40 mouse cellular contexts compared by ENCODE assay signal in genomic region chr10:127829121-127829520, GRCm38 (mm10). TPM values are rescaled to one million over a fixed set of nuclear protein-coding genes. Genes with fewer than 3 reads are reported as not detected.
DNase-seq lines count a peak whose midpoint lies in the region; ATAC-seq lines count a peak whose summit lies in the region.
"Had no signal": no experiment of that assay in that cellular context is flagged by ENCODE, and none has a peak within 500 bp of the region (broad histone marks: within the 10 kb centered on the region; RNA-seq: fewer than 3 reads in every experiment).

No protein-coding gene starts in this region.

- WGBS in forebrain, embryonic 14.5 days = 48% methylated on average over 3 of the region's 3 CpGs
- 60% methylated on average over 3 of the region's 3 CpGs for WGBS in forebrain, embryonic 13.5 days

- no peaks in the 10 kb centered on the region for H3K4me1 ChIP-seq in forebrain, embryonic 14.5 days (ENCODE audit: control insufficient read depth, insufficient read depth, low read length)
- no peaks in the 10 kb centered on the region for H3K4me1 ChIP-seq in forebrain, embryonic 13.5 days
- H3K4me1 ChIP-seq: embryonic facial prominence, embryonic 10.5 days; embryonic facial prominence, embryonic 15.5 days; liver, embryonic 12.5 days; megakaryocyte, embryonic 14.5 days; midbrain, embryonic 12.5 days; neural tube, embryonic 12.5 days had no signal

- no peak overlapping the region for H3K27ac ChIP-seq in forebrain, embryonic 14.5 days (ENCODE audit: low read depth, low read length)
- H3K27ac ChIP-seq in forebrain, embryonic 13.5 days = no peak overlapping the region
- H3K27ac ChIP-seq: embryonic facial prominence, embryonic 10.5 days; embryonic facial prominence, embryonic 15.5 days; layer of hippocampus, adult 2 months; liver, embryonic 12.5 days; midbrain, embryonic 12.5 days; neural tube, embryonic 12.5 days had no signal

- no peak overlapping the region for H3K9ac ChIP-seq in forebrain, embryonic 14.5 days (ENCODE audit: low read length)
- H3K9ac ChIP-seq in forebrain, embryonic 13.5 days = no peak overlapping the region
- H3K9ac ChIP-seq: embryonic facial prominence, embryonic 15.5 days; liver, embryonic 12.5 days; liver, postnatal 0 days; midbrain, embryonic 12.5 days; neural tube, embryonic 12.5 days had no signal

- DNase-seq in forebrain, embryonic 14.5 days (ENCODE audit: low spot score) = peak; percentile 43
- DNase-seq in ES-CJ7 (ENCODE audit: low read depth, low spot score) = peak; percentile 51
- peak; percentile 85 for DNase-seq in R1 (ENCODE audit: low read depth, low spot score)
- peak; percentile 11 to 18 for DNase-seq in cerebellum, postnatal 10 days
- no peak for DNase-seq in left cerebral cortex, adult 8-10 months (ENCODE audit: low spot score in 2 of 2)
- DNase-seq: adrenal gland, postnatal 25 days; B cell, adult 2 months; gastrocnemius, postnatal 10 days; heart, postnatal 14 days; kidney, adult 18-20 months; kidney, postnatal 36 days; left cerebral cortex, postnatal 4 days; liver, postnatal 0 days; lung, postnatal 36 days; right cerebral cortex, adult 18-20 months; spleen, adult 18-20 months; thymus, adult 2 months; thymus, postnatal 36 days had no signal

- no peaks in the 10 kb centered on the region for H3K27me3 ChIP-seq in forebrain, embryonic 14.5 days (replicated peaks; ENCODE audit: control insufficient read depth, insufficient read depth, low read length)
- H3K27me3 ChIP-seq in forebrain, embryonic 13.5 days = no peaks in the 10 kb centered on the region
- H3K27me3 ChIP-seq: embryonic facial prominence, embryonic 15.5 days; liver, embryonic 12.5 days; megakaryocyte, embryonic 14.5 days; midbrain, embryonic 12.5 days; neural tube, embryonic 12.5 days had no signal

- no peak overlapping the region for H3K4me3 ChIP-seq in forebrain, embryonic 14.5 days (ENCODE audit: low read depth, low read length)
- no peak overlapping the region for H3K4me3 ChIP-seq in forebrain, embryonic 13.5 days
- H3K4me3 ChIP-seq: embryonic facial prominence, embryonic 10.5 days; embryonic facial prominence, embryonic 15.5 days; layer of hippocampus, adult 2 months; liver, embryonic 12.5 days; megakaryocyte, embryonic 14.5 days; midbrain, embryonic 12.5 days; myocyte; neural tube, embryonic 12.5 days had no signal

- H3K9me3 ChIP-seq in forebrain, embryonic 14.5 days (replicated peaks; ENCODE audit: control insufficient read depth, low read length) = no peaks in the 10 kb centered on the region
- no peaks in the 10 kb centered on the region for H3K9me3 ChIP-seq in forebrain, embryonic 13.5 days (replicated peaks)
- H3K9me3 ChIP-seq: embryonic facial prominence, embryonic 10.5 days; embryonic facial prominence, embryonic 15.5 days; liver, embryonic 12.5 days; midbrain, embryonic 12.5 days; neural tube, embryonic 12.5 days had no signal

- no peak for ATAC-seq in forebrain, embryonic 14.5 days
- no peak for ATAC-seq in forebrain, embryonic 13.5 days
- ATAC-seq: hindbrain, embryonic 16.5 days; liver, embryonic 12.5 days; liver, postnatal 0 days had no signal

- H3K36me3 ChIP-seq in forebrain, embryonic 14.5 days (ENCODE audit: control insufficient read depth, insufficient read depth, low read length) = no peaks in the 10 kb centered on the region
- H3K36me3 ChIP-seq in forebrain, embryonic 13.5 days (ENCODE audit: poor library complexity, severe bottlenecking) = no peaks in the 10 kb centered on the region
- H3K36me3 ChIP-seq: embryonic facial prominence, embryonic 10.5 days; embryonic facial prominence, embryonic 15.5 days; liver, embryonic 12.5 days; midbrain, embryonic 12.5 days; neural tube, embryonic 12.5 days had no signal

- no peak overlapping the region for H3K4me2 ChIP-seq in forebrain, embryonic 14.5 days (ENCODE audit: low read length)
- no peak overlapping the region for H3K4me2 ChIP-seq in forebrain, embryonic 13.5 days
- H3K4me2 ChIP-seq: embryonic facial prominence, embryonic 15.5 days; liver, embryonic 12.5 days; midbrain, embryonic 12.5 days; neural tube, embryonic 12.5 days had no signal

RNA-seq across cellular contexts. Expression of gene Rdh19, which starts 20.6 kb away (rescaled TPM):
- polyA plus RNA-seq in forebrain, embryonic 14.5 days (2014; fragmentation: Nextera tagmentation; extraction: Ambion mirVana) = not detected in 2 replicates
- polyA plus RNA-seq in forebrain, embryonic 13.5 days (2015; fragmentation: Nextera tagmentation; extraction: Ambion mirVana) = not detected in 2 replicates
- total RNA-seq in left cerebral cortex, adult 8-10 months (2022) = not detected
- total RNA-seq: adrenal gland, postnatal 25 days; ES-E14; gastrocnemius, postnatal 10 days; heart, postnatal 14 days; layer of hippocampus, adult 2 months; layer of hippocampus, postnatal 25 days; left cerebral cortex, postnatal 4 days; midbrain, postnatal 0 days had no signal
- polyA plus RNA-seq: cerebellum, adult 2 months; embryonic facial prominence, embryonic 10.5 days; embryonic facial prominence, embryonic 15.5 days; gonadal fat pad, adult 2 months; heart, embryonic 14.5 days; hindbrain, embryonic 11.5 days; hindbrain, embryonic 16.5 days; intestine, embryonic 14.5 days; limb, embryonic 14.5 days; liver, embryonic 12.5 days; liver, postnatal 0 days; lung, embryonic 16.5 days; midbrain, embryonic 12.5 days; midbrain, postnatal 0 days; myocyte; neural tube, embryonic 12.5 days; stomach, embryonic 16.5 days; thymus, adult 2 months had no signal

RNA-seq across cellular contexts. Expression of gene Rdh16, which starts 28.2 kb away (rescaled TPM):
- 0.06 TPM in 1 of 2 replicates, not detected in the other for polyA plus RNA-seq in forebrain, embryonic 14.5 days (2014; fragmentation: Nextera tagmentation; extraction: Ambion mirVana)
- 0.05 TPM in 1 of 2 replicates, not detected in the other for polyA plus RNA-seq in forebrain, embryonic 13.5 days (2015; fragmentation: Nextera tagmentation; extraction: Ambion mirVana)
- under 1 TPM; 0.11 to 0.49 (median 0.34) TPM for total RNA-seq in left cerebral cortex, adult 8-10 months (2022)
- total RNA-seq: heart, postnatal 14 days; midbrain, postnatal 0 days had no signal
- polyA plus RNA-seq: embryonic facial prominence, embryonic 10.5 days; embryonic facial prominence, embryonic 15.5 days; heart, embryonic 14.5 days; hindbrain, embryonic 11.5 days; hindbrain, embryonic 16.5 days; intestine, embryonic 14.5 days; liver, embryonic 12.5 days; lung, embryonic 16.5 days; midbrain, embryonic 12.5 days; midbrain, postnatal 0 days; myocyte; neural tube, embryonic 12.5 days; stomach, embryonic 16.5 days had no signal

RNA-seq across cellular contexts. Expression of gene Rdh16f2, which starts 37.2 kb away (rescaled TPM):
- polyA plus RNA-seq in forebrain, embryonic 14.5 days (2014; fragmentation: Nextera tagmentation; extraction: Ambion mirVana) = not detected in 2 replicates
- not detected in 2 replicates for polyA plus RNA-seq in forebrain, embryonic 13.5 days (2015; fragmentation: Nextera tagmentation; extraction: Ambion mirVana)
- total RNA-seq in left cerebral cortex, adult 8-10 months (2022) = not detected
- total RNA-seq: adrenal gland, postnatal 25 days; ES-E14; gastrocnemius, postnatal 10 days; heart, postnatal 14 days; layer of hippocampus, adult 2 months; layer of hippocampus, postnatal 25 days; left cerebral cortex, postnatal 4 days; midbrain, postnatal 0 days had no signal
- polyA plus RNA-seq: cerebellum, adult 2 months; embryonic facial prominence, embryonic 10.5 days; embryonic facial prominence, embryonic 15.5 days; heart, embryonic 14.5 days; hindbrain, embryonic 11.5 days; hindbrain, embryonic 16.5 days; limb, embryonic 14.5 days; liver, embryonic 12.5 days; lung, embryonic 16.5 days; midbrain, embryonic 12.5 days; midbrain, postnatal 0 days; neural tube, embryonic 12.5 days; thymus, adult 2 months had no signal

RNA-seq across cellular contexts. Expression of gene Rdh9, which starts 52.9 kb away (rescaled TPM):
- polyA plus RNA-seq in forebrain, embryonic 14.5 days (2014; fragmentation: Nextera tagmentation; extraction: Ambion mirVana) = 0.08 and 0.12 TPM in 2 replicates
- 0.13 and 0.17 TPM in 2 replicates for polyA plus RNA-seq in forebrain, embryonic 13.5 days (2015; fragmentation: Nextera tagmentation; extraction: Ambion mirVana)
- total RNA-seq in left cerebral cortex, adult 8-10 months (2022) = 1 to 10 TPM in 1 of 4 experiments, not detected in 3; 1.7 TPM
- total RNA-seq: adrenal gland, postnatal 25 days; heart, postnatal 14 days; midbrain, postnatal 0 days had no signal
- polyA plus RNA-seq: embryonic facial prominence, embryonic 10.5 days; embryonic facial prominence, embryonic 15.5 days; hindbrain, embryonic 11.5 days; kidney, embryonic 16.5 days; liver, embryonic 12.5 days; lung, embryonic 16.5 days; midbrain, embryonic 12.5 days had no signal

RNA-seq across cellular contexts. Expression of gene Rdh7, which starts 59.5 kb away (rescaled TPM):
- polyA plus RNA-seq in forebrain, embryonic 14.5 days (2014; fragmentation: Nextera tagmentation; extraction: Ambion mirVana) = not detected in 2 replicates
- not detected in 2 replicates for polyA plus RNA-seq in forebrain, embryonic 13.5 days (2015; fragmentation: Nextera tagmentation; extraction: Ambion mirVana)
- total RNA-seq in left cerebral cortex, adult 8-10 months (2022) = not detected
- total RNA-seq: adrenal gland, postnatal 25 days; ES-E14; heart, postnatal 14 days; layer of hippocampus, adult 2 months; layer of hippocampus, postnatal 25 days; left cerebral cortex, postnatal 4 days; midbrain, postnatal 0 days had no signal
- polyA plus RNA-seq: cerebellum, adult 2 months; embryonic facial prominence, embryonic 10.5 days; embryonic facial prominence, embryonic 15.5 days; heart, embryonic 14.5 days; hindbrain, embryonic 11.5 days; hindbrain, embryonic 16.5 days; kidney, embryonic 16.5 days; liver, embryonic 12.5 days; lung, embryonic 16.5 days; midbrain, embryonic 12.5 days; midbrain, postnatal 0 days; myocyte; neural tube, embryonic 12.5 days had no signal

Comparison
In these comparisons a context has a peak if more than half of its experiments do, and no peak if none do; other contexts are left out.
1. DNase-seq: peak in forebrain, embryonic 14.5 days (single experiment), ES-CJ7 (single experiment), R1 (single experiment) and cerebellum, postnatal 10 days (2 of 2); none in left cerebral cortex, adult 8-10 months (0 of 2).